Mouse (Mus musculus) CH12F3 (cell line): ENCODE results near the gene Hspb1.

ENCODE experiments used
- in situ Hi-C: fragments of 300-500 bp; cut with MboI; formaldehyde crosslinking; loops from 2 replicates; pipeline ENCODE4 v1.14.3; 2020; ENCODE audit warnings: low sequenced_read_pairs

Gene Hspb1

GRCm38 (mm10) chr5:135884641-135885040 is 3.1 kb upstream of the Hspb1 start:
- in situ Hi-C loops = no loop called here

DNA sequence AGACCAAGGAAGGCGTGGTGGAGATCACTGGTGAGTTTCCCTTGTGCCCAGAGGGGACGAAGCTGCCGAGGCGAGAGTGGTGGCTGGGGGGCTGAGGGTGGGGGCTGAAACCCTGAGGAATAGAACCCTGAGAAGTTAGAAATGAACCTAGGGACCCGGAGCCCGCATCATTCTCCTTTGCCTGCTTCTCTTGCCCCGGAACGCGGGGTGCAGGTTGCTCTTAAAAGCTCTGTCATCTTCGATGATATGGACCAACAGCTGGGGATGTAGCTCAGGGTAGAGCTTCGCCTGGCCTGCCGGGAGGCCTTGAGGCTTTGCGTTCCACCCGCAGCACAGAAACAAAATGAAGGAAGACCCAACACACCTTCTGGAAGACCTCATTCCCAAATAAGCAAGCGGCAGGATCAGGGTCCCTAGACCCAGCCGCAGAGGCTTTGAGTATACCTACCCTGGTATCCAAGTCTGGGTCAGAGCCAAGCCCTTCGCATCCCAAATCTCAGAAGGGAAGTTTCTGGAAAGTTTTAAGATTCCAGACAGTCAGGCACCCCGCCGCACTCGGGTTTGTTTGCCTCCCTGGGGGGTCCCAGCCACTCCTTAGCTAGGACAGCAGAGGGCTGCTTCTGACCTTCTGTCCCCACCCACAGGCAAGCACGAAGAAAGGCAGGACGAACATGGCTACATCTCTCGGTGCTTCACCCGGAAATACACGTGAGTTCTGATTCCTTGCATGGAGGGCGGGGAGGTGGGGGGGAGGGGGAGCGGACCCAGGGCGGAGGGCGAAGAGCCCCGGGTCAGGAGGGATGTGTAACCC is 891 bp downstream of the Hspb1 start:
- in situ Hi-C loops = no loop called here

GRCm38 (mm10) chr5:135890323-135890722 is 2.6 kb downstream of the Hspb1 start:
- in situ Hi-C loops = no loop called here

DNA sequence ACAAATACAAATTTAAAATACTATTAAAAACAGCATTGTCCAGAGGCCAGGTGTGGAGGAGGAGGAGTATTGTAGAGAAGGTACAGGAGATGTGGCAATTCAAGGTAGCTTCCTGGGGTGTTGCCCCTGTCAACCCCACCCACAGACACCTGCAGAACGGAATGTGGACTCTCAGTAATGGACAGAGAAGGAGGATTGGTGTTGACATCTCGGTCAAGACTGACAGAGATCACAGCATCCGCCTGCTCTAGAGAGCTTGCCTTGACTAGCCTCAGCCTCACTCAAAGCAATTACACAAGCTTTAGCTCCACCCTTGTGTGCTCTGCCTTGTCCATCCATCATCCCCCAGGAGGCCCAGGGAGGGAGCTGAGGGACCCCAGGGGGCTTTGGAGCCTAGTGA is 3.2 kb downstream of the Hspb1 start:
- in situ Hi-C loops = no loop called here

DNA sequence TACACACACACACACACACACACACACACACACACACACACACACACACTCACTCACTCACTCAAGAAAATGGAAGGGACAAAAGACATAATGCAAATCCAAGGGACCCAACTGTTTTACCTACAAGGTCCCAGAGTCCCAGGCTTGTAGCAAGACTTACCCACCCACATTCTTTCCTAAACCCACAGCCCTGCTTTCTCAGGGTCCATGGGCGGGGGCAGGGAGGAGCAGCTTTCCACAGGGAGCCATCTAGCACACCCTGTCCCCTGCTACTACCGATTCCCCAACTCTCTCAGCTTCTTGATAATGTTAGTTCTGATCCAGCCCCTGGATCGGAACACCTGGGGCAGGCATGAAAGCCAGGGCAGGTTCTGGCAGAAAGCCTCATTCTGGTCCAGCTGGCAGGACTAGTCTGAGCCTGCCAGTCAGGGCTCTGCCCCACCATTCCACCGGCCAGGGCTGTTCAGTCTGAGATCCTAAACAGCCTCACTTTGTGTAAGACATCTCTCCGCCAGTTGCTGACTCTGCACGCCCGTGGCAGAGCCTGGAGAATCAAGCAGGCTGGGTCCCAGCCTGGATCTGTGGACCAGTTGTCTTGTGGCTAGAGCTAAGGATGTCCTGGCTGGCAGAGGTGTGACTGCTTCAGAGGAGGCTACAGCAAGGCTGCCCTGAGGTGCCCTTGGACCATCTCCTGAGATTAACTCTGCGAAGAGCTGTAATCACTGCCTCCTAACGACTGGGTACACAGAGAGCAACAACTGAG is 5.1 kb downstream of the Hspb1 start:
- in situ Hi-C loops = no loop called here

GRCm38 (mm10) chr5:135894958-135895357 is 7.2 kb downstream of the Hspb1 start:
- in situ Hi-C loops = no loop called here

- in situ Hi-C loops = no loop called here
These were observed 10.3 kb downstream of the Hspb1 start for GRCm38 (mm10) chr5:135898028-135898427.

DNA sequence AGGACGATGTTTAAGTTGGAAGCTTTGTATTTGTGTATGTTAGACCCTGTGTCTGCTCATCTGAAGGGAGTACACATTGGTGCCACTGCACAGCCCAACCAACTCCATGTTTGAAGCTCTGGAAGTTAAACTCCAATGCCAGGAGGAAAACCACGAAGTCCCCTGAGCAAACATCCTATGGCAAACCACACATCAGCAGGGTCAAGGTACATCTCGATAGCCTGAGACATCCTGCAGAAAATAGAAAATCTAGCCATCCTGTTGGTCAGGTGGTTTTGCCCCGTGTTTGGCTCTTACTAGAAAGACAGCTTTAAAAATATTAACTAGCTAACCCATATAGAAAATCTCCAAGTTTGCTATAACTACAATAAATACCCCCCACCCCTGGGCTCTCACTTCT is 11.3 kb downstream of the Hspb1 start:
- in situ Hi-C loops = no loop called here

DNA sequence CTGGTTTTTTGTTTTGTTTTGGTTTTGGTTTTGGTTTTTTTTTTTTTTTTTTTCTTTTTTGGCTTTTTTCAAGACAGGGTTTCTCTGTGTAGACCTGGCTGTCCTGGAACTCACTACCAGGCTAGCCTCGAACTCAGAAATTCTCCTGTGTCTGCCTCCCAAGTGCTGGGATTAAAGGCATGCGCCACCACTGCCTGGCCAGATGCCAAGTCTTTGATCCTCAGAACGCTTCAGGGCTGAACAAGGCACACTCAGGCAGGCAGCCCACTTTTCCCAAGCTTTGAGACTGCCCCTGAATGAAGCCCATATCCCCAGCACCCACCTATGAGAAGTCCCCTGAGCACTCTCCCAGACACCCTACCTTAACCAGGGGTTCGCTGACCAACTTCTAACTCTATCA is 12.1 kb downstream of the Hspb1 start:
- in situ Hi-C loops = no loop called here

DNA sequence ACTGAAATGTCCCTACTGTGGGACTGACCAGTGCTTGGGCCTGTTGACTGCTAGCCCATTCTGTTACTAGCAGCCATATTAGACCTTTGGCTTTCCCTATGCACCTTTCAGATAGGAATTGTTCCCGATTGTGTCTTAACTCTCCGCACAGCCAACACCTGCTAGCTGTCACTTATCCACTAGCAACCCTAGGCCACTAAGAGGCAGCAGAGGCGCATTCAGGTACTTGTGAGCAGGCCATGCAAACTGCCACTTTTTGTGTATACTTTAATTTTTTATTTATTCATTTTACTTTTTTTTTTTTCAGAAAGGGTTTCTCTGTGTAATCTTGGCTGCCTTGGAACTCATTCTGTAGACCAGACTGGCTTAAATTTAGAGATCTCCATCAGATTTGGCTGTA is 13.0 kb downstream of the Hspb1 start:
- in situ Hi-C loops = no loop called here

- in situ Hi-C loops = no loop called here
These were observed 13.8 kb downstream of the Hspb1 start for GRCm38 (mm10) chr5:135901354-135902095.

GRCm38 (mm10) chr5:135903058-135903457 is 15.3 kb downstream of the Hspb1 start:
- in situ Hi-C loops = no loop called here

DNA sequence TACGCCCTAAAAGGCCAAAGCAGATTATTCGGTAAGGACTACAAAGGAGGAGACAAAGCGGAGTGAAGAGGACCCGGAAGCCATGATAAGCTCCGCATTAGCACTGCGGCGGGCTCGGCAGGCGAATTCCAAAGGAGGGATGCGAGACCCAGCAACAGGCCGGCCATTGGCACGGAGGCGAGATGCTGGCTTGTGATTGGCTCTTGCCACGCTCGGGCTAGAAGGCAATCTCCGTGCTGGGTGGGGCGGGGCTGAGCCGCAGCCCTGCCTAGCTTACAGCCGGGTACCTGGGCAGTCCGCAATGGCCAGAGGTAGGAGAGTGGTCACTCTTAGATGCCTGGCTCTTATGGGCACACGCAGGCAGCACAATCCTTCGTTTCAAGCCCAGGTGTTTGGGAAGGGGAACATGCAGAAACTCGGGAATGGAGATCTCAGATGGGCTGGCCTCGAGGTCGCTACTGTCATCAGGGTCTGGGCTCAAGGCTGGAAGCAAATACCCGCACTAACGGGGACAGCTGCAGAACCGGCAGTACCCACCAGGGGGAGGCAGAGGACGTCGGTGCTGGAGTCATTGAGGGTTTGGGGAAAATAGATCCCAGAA is 15.9 kb downstream of the Hspb1 start:
- in situ Hi-C loops = no loop called here

DNA sequence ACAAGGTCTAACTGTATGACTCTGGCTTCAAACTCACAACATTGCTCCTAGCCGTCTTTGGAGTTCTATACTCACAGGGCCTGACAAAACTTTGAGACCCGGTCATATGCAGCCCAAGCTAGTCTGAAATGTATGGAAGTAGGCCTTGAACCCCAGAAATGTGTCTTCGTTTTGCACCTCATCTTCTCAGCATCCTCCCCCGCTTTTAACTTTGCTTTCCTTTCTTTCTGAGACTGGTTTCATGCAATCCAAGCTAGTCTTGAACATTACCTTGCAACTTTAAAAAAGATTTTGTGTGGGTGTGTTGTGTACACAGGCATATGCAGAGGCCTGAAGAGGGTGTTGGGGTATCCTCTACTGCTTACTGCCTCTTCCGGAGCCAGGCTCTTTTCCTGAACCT is 16.5 kb downstream of the Hspb1 start:
- in situ Hi-C loops = no loop called here

DNA sequence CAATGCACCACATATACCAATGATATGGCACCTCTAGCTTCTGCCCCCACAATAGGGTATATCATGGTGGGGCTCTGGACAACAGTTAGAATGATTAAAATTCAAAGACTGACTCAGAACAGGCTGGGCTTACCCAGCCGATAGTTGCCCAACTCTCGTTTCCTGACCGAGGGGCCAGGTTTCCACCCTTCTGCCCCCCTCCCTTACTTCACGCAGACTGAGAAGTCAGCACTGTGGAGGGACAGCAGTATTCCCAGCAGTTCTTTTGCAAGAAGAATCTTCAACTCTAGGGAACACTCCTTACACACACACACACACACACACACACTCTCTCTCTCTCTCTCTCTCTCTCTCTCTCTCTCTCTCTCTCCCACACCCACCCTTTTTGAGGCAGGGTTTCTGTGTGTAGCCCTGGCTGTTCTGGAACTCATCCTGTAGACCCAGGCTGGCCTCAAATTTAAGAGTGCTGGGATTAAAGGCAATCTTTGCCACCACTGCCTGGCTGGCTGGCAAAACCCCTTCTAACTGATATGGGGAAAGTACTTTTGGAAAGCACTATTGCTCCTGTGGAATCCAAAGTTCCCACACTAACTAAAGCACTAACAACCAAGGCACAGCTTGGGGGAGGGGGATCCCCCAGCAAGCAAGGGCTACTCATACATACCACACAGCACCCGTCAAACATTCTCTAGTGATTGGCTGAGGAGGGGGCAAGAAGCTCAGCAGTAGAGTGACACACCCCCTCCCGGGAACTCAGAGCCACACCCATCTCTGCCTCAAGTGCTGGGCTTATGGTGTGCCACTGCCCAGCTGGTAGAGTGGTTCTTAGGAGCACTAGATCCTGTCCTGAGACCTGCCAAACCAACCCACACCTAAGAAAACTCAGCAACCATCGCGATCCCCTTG is 17.9 kb downstream of the Hspb1 start:
- in situ Hi-C loops = no loop called here

DNA sequence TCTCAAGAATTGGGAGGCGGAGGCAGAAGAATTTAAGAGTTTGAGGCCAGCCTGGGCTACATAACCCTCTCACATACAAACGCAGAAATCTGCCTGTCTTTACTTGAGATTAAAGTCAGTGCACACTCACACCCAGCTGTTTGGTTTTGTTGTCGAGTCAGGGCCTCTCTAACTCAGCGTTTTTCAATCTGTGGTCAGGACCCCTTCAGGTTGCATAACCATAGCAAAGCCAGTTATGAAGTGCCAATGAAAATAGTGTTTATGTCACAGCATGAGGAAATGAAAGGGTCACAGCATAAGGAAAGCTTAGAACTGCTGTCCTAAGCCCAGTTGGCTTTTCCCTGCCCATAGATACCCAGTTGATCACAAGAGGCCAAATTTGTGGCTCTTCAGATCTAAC is 19.1 kb downstream of the Hspb1 start:
- in situ Hi-C loops = no loop called here

GRCm38 (mm10) chr5:135907256-135907655 is 19.5 kb downstream of the Hspb1 start:
- in situ Hi-C loops = no loop called here

DNA sequence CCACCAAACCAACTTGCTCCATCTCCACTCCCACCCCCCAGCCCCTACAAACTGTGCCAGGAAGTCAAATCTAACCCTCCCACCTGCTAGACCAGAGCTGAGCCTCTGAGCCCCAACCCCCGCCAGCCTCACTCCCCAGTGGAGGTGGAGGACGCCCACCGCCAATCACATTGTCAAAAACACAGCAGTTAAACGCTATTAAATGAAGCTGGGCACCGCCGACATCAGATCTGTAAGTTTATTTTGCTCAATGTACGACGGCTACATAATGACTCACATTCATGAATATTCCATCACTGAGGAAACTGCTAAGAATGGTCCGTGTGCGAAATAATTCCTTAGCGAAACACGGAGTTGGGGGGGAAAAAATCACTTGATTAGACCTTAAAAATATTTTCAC is 20.5 kb downstream of the Hspb1 start:
- in situ Hi-C loops = no loop called here

DNA sequence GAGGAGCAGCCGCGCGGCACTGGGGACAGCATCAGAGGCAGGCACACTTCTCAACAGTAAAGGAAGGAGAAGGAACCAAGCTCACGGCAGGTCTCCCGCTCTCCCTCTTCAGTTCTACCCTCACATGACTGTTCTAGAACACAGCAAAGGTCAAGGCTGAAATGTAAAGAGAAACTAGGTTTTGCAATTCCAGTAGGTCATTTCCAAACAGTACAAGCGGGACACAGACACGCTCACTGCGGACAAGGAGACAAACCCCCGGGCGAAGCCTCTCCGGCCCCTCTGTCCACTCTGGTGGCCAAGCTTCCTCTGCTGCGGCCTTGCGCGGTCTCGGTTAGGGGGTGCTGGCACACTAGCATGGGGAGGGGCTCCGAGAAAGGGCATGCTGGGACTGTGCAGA is 21.3 kb downstream of the Hspb1 start:
- in situ Hi-C loops = no loop called here

GRCm38 (mm10) chr5:135909646-135910045 is 21.9 kb downstream of the Hspb1 start:
- in situ Hi-C loops = no loop called here
